23 mouse cellular contexts compared by ENCODE assay signal in genomic region chr1:179926240-179926639, GRCm38 (mm10).
"Had no signal": no experiment of that assay in that cellular context is flagged by ENCODE, and none has a peak within 500 bp of the region (broad histone marks: within the 10 kb centered on the region; RNA-seq: fewer than 3 reads in every experiment).

No protein-coding gene starts in this region.

- H3K9ac ChIP-seq: liver, embryonic 13.5 days; liver, embryonic 15.5 days; liver, postnatal 0 days; lung, embryonic 15.5 days; midbrain, embryonic 13.5 days; midbrain, embryonic 15.5 days; neural tube, embryonic 13.5 days; neural tube, embryonic 15.5 days had no signal

- H3K4me1 ChIP-seq: liver, embryonic 13.5 days; lung, embryonic 15.5 days; midbrain, embryonic 13.5 days; midbrain, embryonic 15.5 days; neural tube, embryonic 13.5 days; neural tube, embryonic 15.5 days had no signal

- H3K4me2 ChIP-seq: liver, embryonic 13.5 days; liver, embryonic 15.5 days; lung, embryonic 15.5 days; midbrain, embryonic 11.5 days; midbrain, embryonic 13.5 days; midbrain, embryonic 15.5 days; neural tube, embryonic 13.5 days; neural tube, embryonic 15.5 days had no signal

- H3K36me3 ChIP-seq: liver, embryonic 13.5 days; liver, embryonic 15.5 days; lung, embryonic 15.5 days; midbrain, embryonic 13.5 days; midbrain, embryonic 15.5 days; neural tube, embryonic 13.5 days; neural tube, embryonic 15.5 days had no signal

- H3K27me3 ChIP-seq: liver, embryonic 13.5 days; liver, embryonic 15.5 days; lung, embryonic 15.5 days; midbrain, embryonic 13.5 days; midbrain, embryonic 15.5 days; neural tube, embryonic 13.5 days; neural tube, embryonic 15.5 days had no signal

- DNase-seq: liver, embryonic 13.5 days; liver, postnatal 0 days; lung, adult 2 months; lung, postnatal 14 days; lung, postnatal 36 days; retina, postnatal 1 day; right cerebral cortex, adult 18-20 months; right cerebral cortex, postnatal 25 days; right cerebral cortex, postnatal 4 days; spleen, adult 18-20 months; thymus, adult 18-20 months; thymus, postnatal 14 days; thymus, postnatal 36 days had no signal

- ATAC-seq: liver, postnatal 0 days; lung, postnatal 0 days; midbrain, embryonic 13.5 days; midbrain, embryonic 15.5 days had no signal

- H3K9me3 ChIP-seq: liver, embryonic 13.5 days; liver, embryonic 15.5 days; lung, embryonic 15.5 days; midbrain, embryonic 13.5 days; midbrain, embryonic 15.5 days; neural tube, embryonic 13.5 days; neural tube, embryonic 15.5 days had no signal

- H3K27ac ChIP-seq: liver, embryonic 13.5 days; liver, embryonic 15.5 days; lung, embryonic 15.5 days; macrophage; midbrain, embryonic 13.5 days; midbrain, embryonic 15.5 days; neural tube, embryonic 13.5 days; neural tube, embryonic 15.5 days had no signal

- H3K4me3 ChIP-seq: liver, embryonic 13.5 days; liver, embryonic 15.5 days; lung, embryonic 15.5 days; megakaryocyte, embryonic 14.5 days; midbrain, embryonic 13.5 days; midbrain, embryonic 15.5 days; neural tube, embryonic 13.5 days; neural tube, embryonic 15.5 days had no signal
